Mouse (Mus musculus) spleen, adult 2 months (tissue): Measurements from ENCODE around the gene Rrad.

Experiments used
- CTCF ChIP-seq: fragments of 200-500 bp; IDR thresholded peaks from 2 replicates; pipeline ENCODE4 v1.5.1; 2011; ENCODE audit warnings: mild to moderate bottlenecking, inconsistent platforms; ENCODE audit not compliant: insufficient read depth, insufficient read length, insufficient replicate concordance; ENCODE audit errors: extremely low read depth
- POLR2A ChIP-seq: fragments of 200-500 bp; IDR thresholded peaks from 2 replicates; pipeline ENCODE4 v1.6.1; 2011; ENCODE audit warnings: low read depth, low read length, inconsistent platforms

- TF ChIP-seq CTCF (no peak), POLR2A (no peak)
These were observed 1.6 kb downstream of the Rrad start for GRCm38 (mm10) chr8:104629306-104630110.
